Mouse (Mus musculus) hindbrain, embryonic 13.5 days (tissue): ENCODE data around the gene Rph3al. TPM values are rescaled to one million over a fixed set of nuclear protein-coding genes. Genes with fewer than 3 reads are reported as not detected.

ENCODE experiments used
- ATAC-seq: fragments of 200-750 bp; cut with Nextera tagmentation; 2 replicates; pipeline ENCODE4 v1.8.0; 2017; ENCODE audit warnings: moderate TSS enrichment; ENCODE audit not compliant: low FRiP score
- H3K27ac ChIP-seq: fragments of 300-500 bp; sonication (generic); 2 replicates; pipeline ENCODE4 v1.5.1; 2015; ENCODE audit warnings: inconsistent platforms, mild to moderate bottlenecking, moderate library complexity
- H3K27me3 ChIP-seq: fragments of 300-500 bp; sonication (generic); 2 replicates; pipeline ENCODE4 v1.6.1; 2015; ENCODE audit warnings: mild to moderate bottlenecking, inconsistent platforms
- H3K36me3 ChIP-seq: fragments of 300-500 bp; sonication (generic); 2 replicates; pipeline ENCODE4 v1.6.1; 2015; ENCODE audit warnings: mild to moderate bottlenecking, inconsistent platforms
- H3K4me1 ChIP-seq: fragments of 300-500 bp; sonication (generic); replicated peaks from 2 replicates; pipeline ENCODE4 v1.6.1; 2015; ENCODE audit warnings: inconsistent platforms
- H3K4me2 ChIP-seq: fragments of 300-500 bp; sonication (generic); 2 replicates; pipeline ENCODE4 v1.6.1; 2015; ENCODE audit warnings: inconsistent platforms, mild to moderate bottlenecking, moderate library complexity
- H3K4me3 ChIP-seq: fragments of 300-500 bp; sonication (generic); 2 replicates; pipeline ENCODE4 v1.5.1; 2015; ENCODE audit warnings: mild to moderate bottlenecking, inconsistent platforms
- H3K9ac ChIP-seq: fragments of 300-500 bp; sonication (generic); 2 replicates; pipeline ENCODE4 v1.6.1; 2015; ENCODE audit warnings: mild to moderate bottlenecking, inconsistent platforms
- H3K9me3 ChIP-seq: fragments of 300-500 bp; sonication (generic); 2 replicates; pipeline ENCODE4 v1.6.1; 2016; ENCODE audit warnings: inconsistent platforms
- WGBS: fragments of 180-500 bp; shearing (Covaris S2); methylation state at CpG from one replicate; pipeline ENCODE4 v1.1.7; 2015; 5-methylcytosine and 5-hydroxymethylcytosine counted together
- polyA plus RNA-seq: library from polyadenylated mRNA; unstranded; fragments of >200 nt; fragmentation: Nextera tagmentation; extraction: Ambion mirVana; gene quantifications from 2 replicates; pipeline ENCODE4 v1.2.1, GENCODE M21; 2015

Gene Rph3al
- polyA plus RNA-seq, 1 experiment from 2014 or later: 2.5 TPM

DNA sequence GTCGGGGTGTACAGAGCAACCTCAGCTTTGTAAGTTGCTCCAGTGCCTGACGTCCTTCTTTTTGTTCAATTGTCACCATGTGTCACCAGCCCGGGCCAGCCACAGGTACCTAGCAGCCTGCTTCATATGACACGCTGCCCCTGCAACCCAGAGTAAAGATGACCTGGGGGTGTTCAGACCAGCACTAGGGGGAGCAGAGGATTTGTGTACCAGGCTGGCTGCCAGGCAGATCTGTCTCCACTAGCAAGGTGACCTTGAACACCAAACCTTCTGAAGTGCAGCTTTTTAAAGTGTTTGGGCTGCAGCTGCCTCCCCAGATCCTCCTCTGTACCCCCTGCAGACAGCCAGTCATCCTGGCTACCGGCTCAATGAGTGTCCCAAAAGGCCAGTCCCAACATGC is 9.0 kb upstream of the Rph3al start:
- WGBS: 40% methylated on average over 5 of the region's 5 CpGs
- Histone ChIP-seq H3K9ac (peak overlapping the region; percentile 13; the same call in 1 of the 2 replicates), H3K36me3 (no peaks in the 10 kb centered on the region), H3K9me3 (no peaks in the 10 kb centered on the region), H3K4me3 (no peak overlapping the region), H3K27ac (peak overlapping the region; percentile 48; the same call in 1 of the 2 replicates), H3K4me1 (peaks cover 26% of the 10 kb centered on the region), H3K4me2 (no peak overlapping the region), H3K27me3 (no peaks in the 10 kb centered on the region)
- ATAC-seq: no peak

GRCm38 (mm10) chr11:75945805-75946450 is 7.7 kb upstream of the Rph3al start:
- no peak overlapping the region for H3K4me3 ChIP-seq
- 5% methylated on average over 9 of the region's 9 CpGs for WGBS
- peak; percentile 74; the same call in 1 of the 2 replicates for ATAC-seq
- no peaks in the 10 kb centered on the region for H3K9me3 ChIP-seq
- no peaks in the 10 kb centered on the region for H3K27me3 ChIP-seq
- H3K27ac ChIP-seq: peak overlapping the region; percentile 72
- peaks cover 26% of the 10 kb centered on the region for H3K4me1 ChIP-seq
- H3K36me3 ChIP-seq: no peaks in the 10 kb centered on the region
- H3K9ac ChIP-seq: peak overlapping the region; percentile 54
- no peak overlapping the region for H3K4me2 ChIP-seq

GRCm38 (mm10) chr11:75937370-75937871 is 808 bp downstream of the Rph3al start:
- no peak overlapping the region for H3K4me3 ChIP-seq
- ATAC-seq: peak; percentile 46
- 36% methylated on average over 6 of the region's 6 CpGs for WGBS

DNA sequence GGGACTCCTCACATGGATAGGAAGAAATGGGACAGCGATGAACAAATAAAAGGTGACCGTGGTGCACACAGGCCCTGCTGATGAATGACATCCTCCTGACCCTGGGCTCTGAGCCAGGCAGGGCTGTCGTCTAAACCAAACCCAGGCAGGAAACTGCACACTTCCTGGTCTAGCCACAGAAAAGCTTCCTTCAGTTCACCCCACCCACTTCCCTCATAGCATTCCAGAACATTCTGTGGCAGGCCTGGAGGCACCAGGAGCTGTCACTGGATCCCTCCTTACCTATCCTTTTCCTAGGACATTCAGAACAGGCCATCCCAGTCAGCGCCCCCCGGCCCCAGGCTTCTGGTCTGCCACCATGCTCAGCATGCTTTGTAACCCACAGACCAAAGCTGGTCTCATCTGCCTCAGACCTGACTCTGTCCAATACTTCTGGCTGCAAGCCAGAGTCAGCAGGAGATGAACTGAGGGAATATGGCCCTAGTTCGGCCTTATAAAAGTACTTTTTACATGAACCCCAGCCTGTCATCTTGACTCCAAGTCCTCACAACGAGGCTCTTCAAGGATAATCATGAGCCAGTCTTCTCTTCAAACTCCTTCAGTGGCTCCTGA is 2.3 kb downstream of the Rph3al start:
- Histone ChIP-seq H3K27me3 (peaks cover 4% of the 10 kb centered on the region; the same call in 1 of the 2 replicates), H3K4me2 (no peak overlapping the region), H3K4me1 (peaks cover 26% of the 10 kb centered on the region), H3K9me3 (no peaks in the 10 kb centered on the region), H3K36me3 (no peaks in the 10 kb centered on the region), H3K9ac (peak overlapping the region; percentile 13; the same call in 1 of the 2 replicates), H3K4me3 (no peak overlapping the region), H3K27ac (peak overlapping the region; percentile 46; the same call in 1 of the 2 replicates)
- no peak for ATAC-seq
- 65% methylated on average over 7 of the region's 7 CpGs for WGBS

More at GRCm38 (mm10) chr11:75937370-75937871, 808 bp downstream of the Rph3al start:
- H3K9ac ChIP-seq: peak overlapping the region; percentile 14; the same call in 1 of the 2 replicates
- no peaks in the 10 kb centered on the region for H3K36me3 ChIP-seq
- no peaks in the 10 kb centered on the region for H3K9me3 ChIP-seq
- peaks cover 26% of the 10 kb centered on the region for H3K4me1 ChIP-seq
- H3K27ac ChIP-seq: peak overlapping the region; percentile 63
- no peaks in the 10 kb centered on the region; the same call in 1 of the 2 replicates for H3K27me3 ChIP-seq
- peak overlapping the region; percentile 23; the same call in 1 of the 2 replicates for H3K4me2 ChIP-seq

DNA sequence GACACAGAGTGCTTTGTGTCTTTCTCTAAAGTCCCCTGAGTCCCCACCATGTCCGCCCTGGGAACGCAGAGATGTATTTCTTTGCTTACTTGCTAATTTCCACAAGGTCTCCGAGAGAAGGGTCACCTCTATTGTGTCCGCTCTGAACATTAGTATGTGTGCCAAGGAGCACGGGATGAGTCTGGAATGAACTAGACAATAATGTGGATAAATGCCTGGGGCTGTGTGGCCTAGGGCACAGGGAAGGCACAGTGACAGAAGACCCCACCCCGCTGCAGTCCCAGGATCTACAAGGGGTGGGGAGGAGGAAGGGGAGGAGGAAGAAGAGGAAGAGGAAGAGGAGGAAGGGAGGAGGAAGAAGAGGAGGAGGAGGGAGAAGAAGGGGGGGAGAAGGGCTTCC is 3.8 kb downstream of the Rph3al start:
- H3K9me3 ChIP-seq: no peaks in the 10 kb centered on the region
- no peak overlapping the region for H3K4me2 ChIP-seq
- WGBS: 39% methylated on average over 6 of the region's 6 CpGs
- peaks cover 26% of the 10 kb centered on the region for H3K4me1 ChIP-seq
- H3K9ac ChIP-seq: no peak overlapping the region
- no peak overlapping the region for H3K4me3 ChIP-seq
- no peak overlapping the region for H3K27ac ChIP-seq
- H3K27me3 ChIP-seq: peaks cover 4% of the 10 kb centered on the region; the same call in 1 of the 2 replicates
- no peak for ATAC-seq
- no peaks in the 10 kb centered on the region for H3K36me3 ChIP-seq

- peaks cover 26% of the 10 kb centered on the region for H3K4me1 ChIP-seq
- no peaks in the 10 kb centered on the region for H3K9me3 ChIP-seq
- no peak overlapping the region for H3K27ac ChIP-seq
- no peak overlapping the region for H3K4me3 ChIP-seq
- H3K4me2 ChIP-seq: no peak overlapping the region
- H3K27me3 ChIP-seq: peaks cover 4% of the 10 kb centered on the region; the same call in 1 of the 2 replicates
- H3K9ac ChIP-seq: no peak overlapping the region
- WGBS: 88% methylated on average over 5 of the region's 5 CpGs
- no peaks in the 10 kb centered on the region for H3K36me3 ChIP-seq
- no peak for ATAC-seq
Measured at GRCm38 (mm10) chr11:75933371-75933770, 4.9 kb downstream of the Rph3al start.

GRCm38 (mm10) chr11:75930911-75931678 is 7.1 kb downstream of the Rph3al start:
- H3K9me3 ChIP-seq: no peaks in the 10 kb centered on the region
- H3K4me3 ChIP-seq: no peak overlapping the region
- H3K27ac ChIP-seq: no peak overlapping the region
- no peak for ATAC-seq
- H3K4me2 ChIP-seq: no peak overlapping the region
- peaks cover 4% of the 10 kb centered on the region; the same call in 1 of the 2 replicates for H3K27me3 ChIP-seq
- no peaks in the 10 kb centered on the region for H3K36me3 ChIP-seq
- WGBS: 51% methylated on average over 11 of the region's 11 CpGs
- H3K4me1 ChIP-seq: peaks cover 29% of the 10 kb centered on the region
- H3K9ac ChIP-seq: no peak overlapping the region

DNA sequence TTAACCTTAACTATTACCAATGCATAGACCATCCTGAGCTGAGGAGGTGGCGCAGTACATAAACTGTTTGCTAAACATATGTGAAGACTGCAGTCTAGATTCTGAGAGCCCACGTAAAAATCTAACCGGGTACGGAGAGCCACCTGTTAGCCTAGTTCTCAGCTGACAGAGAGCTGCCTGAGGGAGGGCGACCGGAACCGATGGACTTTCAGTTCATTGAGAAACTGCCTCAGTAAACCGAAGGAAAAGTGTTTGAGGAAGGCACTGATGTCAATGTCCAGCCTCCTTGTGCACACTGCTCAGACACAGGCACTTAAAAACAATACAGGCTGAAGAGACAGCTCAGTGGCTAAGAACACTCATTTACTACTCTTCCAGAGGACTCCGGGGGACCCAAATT is 8.0 kb downstream of the Rph3al start:
- ATAC-seq: no peak
- no peak overlapping the region for H3K4me3 ChIP-seq
- WGBS: 75% methylated on average over 9 of the region's 9 CpGs
- H3K27ac ChIP-seq: no peak overlapping the region
- no peak overlapping the region for H3K9ac ChIP-seq
- peaks cover 4% of the 10 kb centered on the region; the same call in 1 of the 2 replicates for H3K27me3 ChIP-seq
- no peaks in the 10 kb centered on the region for H3K36me3 ChIP-seq
- peaks cover 27% of the 10 kb centered on the region for H3K4me1 ChIP-seq
- H3K4me2 ChIP-seq: no peak overlapping the region
- H3K9me3 ChIP-seq: no peaks in the 10 kb centered on the region

DNA sequence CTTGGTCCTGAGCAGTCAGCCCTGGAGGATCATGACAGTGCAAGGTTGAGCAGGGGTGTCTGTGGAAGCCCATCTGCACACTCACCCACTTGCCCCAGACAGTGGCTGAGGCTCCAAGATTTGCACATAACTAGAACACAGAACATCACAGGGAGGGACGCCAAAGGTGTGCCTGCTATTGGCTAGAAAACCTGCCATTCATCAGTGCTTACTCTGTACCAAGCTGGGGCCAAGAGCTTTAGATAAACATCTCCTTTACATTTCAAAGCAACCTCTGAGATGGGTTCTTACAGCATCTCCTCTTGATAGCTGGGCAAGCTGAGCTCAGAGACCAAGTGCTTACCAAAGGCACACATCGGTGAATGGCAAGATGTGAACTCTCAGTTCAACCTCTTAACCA is 10.3 kb downstream of the Rph3al start:
- Histone ChIP-seq H3K27me3 (peaks cover 4% of the 10 kb centered on the region; the same call in 1 of the 2 replicates), H3K9ac (no peak overlapping the region), H3K27ac (no peak overlapping the region), H3K9me3 (no peaks in the 10 kb centered on the region), H3K36me3 (no peaks in the 10 kb centered on the region), H3K4me3 (no peak overlapping the region), H3K4me2 (no peak overlapping the region), H3K4me1 (peaks cover 19% of the 10 kb centered on the region)
- no peak for ATAC-seq
- WGBS: 90% methylated on average over 2 of the region's 2 CpGs

GRCm38 (mm10) chr11:75926431-75927312 is 11.6 kb downstream of the Rph3al start:
- no peak overlapping the region for H3K4me3 ChIP-seq
- H3K27me3 ChIP-seq: no peaks in the 10 kb centered on the region
- H3K9me3 ChIP-seq: no peaks in the 10 kb centered on the region
- no peak overlapping the region for H3K4me2 ChIP-seq
- H3K27ac ChIP-seq: no peak overlapping the region
- H3K9ac ChIP-seq: no peak overlapping the region
- no peaks in the 10 kb centered on the region for H3K36me3 ChIP-seq
- 60% methylated on average over 13 of the region's 13 CpGs for WGBS
- H3K4me1 ChIP-seq: peaks cover 19% of the 10 kb centered on the region
- ATAC-seq: no peak

DNA sequence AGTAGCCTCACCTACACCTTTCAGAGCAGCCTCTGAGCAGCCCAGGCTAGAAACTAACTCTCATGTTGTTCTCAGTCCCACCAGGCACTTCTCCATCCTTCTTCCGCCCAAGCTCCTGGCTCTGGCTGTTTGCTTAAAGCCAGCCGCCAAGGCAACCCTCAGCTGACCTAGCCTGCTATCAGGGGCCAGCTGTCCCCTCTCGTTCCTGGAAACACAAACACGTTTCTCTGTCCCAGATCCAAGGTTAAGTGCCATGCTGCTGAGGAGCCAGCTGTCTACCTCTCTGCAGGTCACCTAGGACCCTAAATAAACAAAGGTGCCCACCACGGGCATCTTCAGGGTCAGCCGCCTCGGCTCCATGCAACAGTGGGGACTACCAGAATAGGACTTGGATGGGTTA is 12.4 kb downstream of the Rph3al start:
- Histone ChIP-seq H3K27ac (no peak overlapping the region), H3K27me3 (no peaks in the 10 kb centered on the region), H3K4me3 (no peak overlapping the region), H3K9me3 (no peaks in the 10 kb centered on the region), H3K4me1 (peaks cover 19% of the 10 kb centered on the region), H3K36me3 (no peaks in the 10 kb centered on the region), H3K9ac (no peak overlapping the region), H3K4me2 (no peak overlapping the region)
- no peak for ATAC-seq
- 69% methylated on average over 7 of the region's 7 CpGs for WGBS
